18 mouse cellular contexts compared by ENCODE assay signal in the genomic region with DNA sequence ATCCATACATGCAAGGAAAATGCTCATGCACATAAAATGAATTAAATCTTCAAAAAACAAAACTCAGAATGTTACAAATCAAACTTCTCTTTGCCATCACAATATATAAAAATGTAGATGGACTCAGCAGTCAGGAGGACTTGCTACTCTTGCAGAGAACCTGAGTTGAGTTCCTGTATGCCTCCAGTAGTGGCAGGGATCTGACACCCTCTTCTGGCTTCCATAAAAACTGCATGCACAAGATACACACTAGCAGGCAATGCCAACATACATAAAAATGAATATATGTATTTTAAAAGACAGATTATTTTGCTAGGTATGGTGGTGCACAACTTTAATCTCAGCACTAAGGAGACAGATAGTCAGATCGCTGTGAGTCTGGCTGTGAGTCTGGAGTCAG. TPM values are rescaled to one million over a fixed set of nuclear protein-coding genes. Genes with fewer than 3 reads are reported as not detected.
DNase-seq lines count a peak whose midpoint lies in the region; ATAC-seq and TF ChIP-seq lines count a peak whose summit lies in the region.
"Had no signal": no experiment of that assay in that cellular context is flagged by ENCODE, and none has a peak within 500 bp of the region (broad histone marks: within the 10 kb centered on the region; RNA-seq: fewer than 3 reads in every experiment).

No protein-coding gene starts in this region.

- no peaks in the 10 kb centered on the region for H3K4me1 ChIP-seq in midbrain, postnatal 0 days (ENCODE audit: insufficient read depth, low read length)
- H3K4me1 ChIP-seq in midbrain, embryonic 14.5 days (ENCODE audit: control insufficient read depth, insufficient read depth, low read length), result no peaks in the 10 kb centered on the region
- H3K4me1 ChIP-seq in forebrain, embryonic 10.5 days, result no peaks in the 10 kb centered on the region
- H3K4me1 ChIP-seq: limb, embryonic 12.5 days; neural tube, embryonic 13.5 days; stomach, embryonic 15.5 days had no signal

- H3K4me3 ChIP-seq in midbrain, postnatal 0 days (ENCODE audit: low read depth, low read length), result no peak overlapping the region
- H3K4me3 ChIP-seq in midbrain, embryonic 14.5 days (replicated peaks; ENCODE audit: low read depth, low read length), result no peak overlapping the region
- H3K4me3 ChIP-seq in forebrain, embryonic 10.5 days, result no peak overlapping the region
- H3K4me3 ChIP-seq: erythroblast, embryonic 14.5 days; limb, embryonic 12.5 days; midbrain, embryonic 15.5 days; neural tube, embryonic 13.5 days; stomach, embryonic 15.5 days had no signal

- no peak overlapping the region for H3K9ac ChIP-seq in midbrain, postnatal 0 days (replicated peaks; ENCODE audit: low read length, poor library complexity, severe bottlenecking)
- H3K9ac ChIP-seq in midbrain, embryonic 14.5 days (replicated peaks; ENCODE audit: low read length), result no peak overlapping the region
- H3K9ac ChIP-seq: limb, embryonic 12.5 days; midbrain, embryonic 15.5 days; neural tube, embryonic 13.5 days; stomach, embryonic 15.5 days had no signal

- H3K27ac ChIP-seq in midbrain, postnatal 0 days (ENCODE audit: low read depth, low read length), result no peak overlapping the region
- H3K27ac ChIP-seq in midbrain, embryonic 14.5 days (replicated peaks; ENCODE audit: low read depth, low read length), result no peak overlapping the region
- H3K27ac ChIP-seq in forebrain, embryonic 10.5 days, result no peak overlapping the region
- H3K27ac ChIP-seq: limb, embryonic 12.5 days; midbrain, embryonic 15.5 days; neural tube, embryonic 13.5 days; stomach, embryonic 15.5 days had no signal

- H3K27me3 ChIP-seq in midbrain, postnatal 0 days (ENCODE audit: insufficient read depth, low read length), result no peaks in the 10 kb centered on the region
- H3K27me3 ChIP-seq in midbrain, embryonic 14.5 days (ENCODE audit: control insufficient read depth, insufficient read depth, low read length), result no peaks in the 10 kb centered on the region
- H3K27me3 ChIP-seq in forebrain, embryonic 10.5 days (ENCODE audit: poor library complexity, severe bottlenecking), result no peaks in the 10 kb centered on the region
- H3K27me3 ChIP-seq: limb, embryonic 12.5 days; midbrain, embryonic 15.5 days; neural tube, embryonic 13.5 days; stomach, embryonic 15.5 days had no signal

- DNase-seq in cerebellum, postnatal 10 days, result peak; percentile 15 to 23
- peak; percentile 23 for DNase-seq in kidney, adult 9 months
- no peak for DNase-seq in kidney, adult 8-10 months
- no peak for DNase-seq in midbrain, postnatal 0 days (ENCODE audit: low spot score)
- DNase-seq in midbrain, embryonic 14.5 days, result no peak
- no peak for DNase-seq in ovary, postnatal 10 days (ENCODE audit: low spot score)
- DNase-seq in forebrain, embryonic 10.5 days (ENCODE audit: extremely low spot score, low spot score), result no peak
- DNase-seq: cerebellum, adult 18-20 months; heart, postnatal 14 days; kidney, postnatal 4 days; retina, postnatal 1 day; thymus, postnatal 14 days had no signal

- peak; percentile 37 for TF ChIP-seq CTCF in midbrain, postnatal 0 days (IDR thresholded peaks at IDR 0.05)

- 100% methylated on average over 1 of the region's 1 CpGs for WGBS in midbrain, postnatal 0 days
- 98% methylated on average over 1 of the region's 1 CpGs for whole genome bisulfite sequencing in midbrain, embryonic 14.5 days
- 95% methylated on average over 1 of the region's 1 CpGs for WGBS in forebrain, embryonic 10.5 days

- H3K4me2 ChIP-seq in midbrain, postnatal 0 days (ENCODE audit: low read depth, low read length, poor library complexity, severe bottlenecking), result no peak overlapping the region
- no peak overlapping the region for H3K4me2 ChIP-seq in midbrain, embryonic 14.5 days (ENCODE audit: low read length)
- H3K4me2 ChIP-seq: limb, embryonic 12.5 days; midbrain, embryonic 15.5 days; neural tube, embryonic 13.5 days; stomach, embryonic 15.5 days had no signal

- H3K36me3 ChIP-seq in midbrain, postnatal 0 days (ENCODE audit: insufficient read depth, low read length), result no peaks in the 10 kb centered on the region
- no peaks in the 10 kb centered on the region for H3K36me3 ChIP-seq in midbrain, embryonic 14.5 days (ENCODE audit: control insufficient read depth, insufficient read depth, low read length)
- H3K36me3 ChIP-seq in forebrain, embryonic 10.5 days (replicated peaks), result peaks cover 64% of the 10 kb centered on the region

- no peak for ATAC-seq in cerebellum, adult (ENCODE audit: insufficient number of reproducible peaks, low FRiP score, low TSS enrichment)
- no peak for ATAC-seq in midbrain, postnatal 0 days (ENCODE audit: low FRiP score)
- ATAC-seq in midbrain, embryonic 14.5 days (ENCODE audit: low FRiP score, low TSS enrichment), result no peak
- ATAC-seq: midbrain, embryonic 15.5 days had no signal

- no peaks in the 10 kb centered on the region for H3K9me3 ChIP-seq in midbrain, postnatal 0 days (ENCODE audit: low read length)
- H3K9me3 ChIP-seq in midbrain, embryonic 14.5 days (ENCODE audit: control insufficient read depth, low read length), result no peaks in the 10 kb centered on the region
- peaks cover 17% of the 10 kb centered on the region for H3K9me3 ChIP-seq in forebrain, embryonic 10.5 days
- H3K9me3 ChIP-seq: midbrain, embryonic 15.5 days; neural tube, embryonic 13.5 days; stomach, embryonic 15.5 days had no signal

RNA-seq across cellular contexts. Expression of a gene that starts 45.3 kb away (rescaled TPM):
- 61.0 and 66.2 TPM in 2 replicates for total RNA-seq in midbrain, postnatal 0 days (2014; rRNA removed)
- 25.2 and 29.3 TPM in 2 replicates for polyA plus RNA-seq in midbrain, postnatal 0 days (2015; fragmentation: Nextera tagmentation; extraction: Ambion mirVana)
- polyA plus RNA-seq in midbrain, embryonic 14.5 days (2014; fragmentation: Nextera tagmentation; extraction: Ambion mirVana), result 46.8 and 48.7 TPM in 2 replicates
- polyA plus RNA-seq in forebrain, embryonic 10.5 days (2016; fragmentation: Nextera tagmentation; extraction: Ambion mirVana), result 28.6 and 29.4 TPM in 2 replicates

Comparison
In these comparisons a context has a peak if more than half of its experiments do, and no peak if none do; other contexts are left out.
1. DNase-seq: peak in cerebellum, postnatal 10 days (2 of 2) and kidney, adult 9 months (single experiment); none in kidney, adult 8-10 months (0 of 2), midbrain, postnatal 0 days (single experiment), midbrain, embryonic 14.5 days (single experiment), ovary, postnatal 10 days (single experiment) and forebrain, embryonic 10.5 days (single experiment).